Mouse (Mus musculus): Measurements from ENCODE around the gene Etfrf1.

- no peak for TF ChIP-seq CTCF (IDR thresholded peaks at IDR 0.05; ENCODE audit: low read depth)
- TF ChIP-seq EP300 (IDR thresholded peaks at IDR 0.05; ENCODE audit: low read depth): no peak
Measured at GRCm38 (mm10) chr6:145211376-145212305, 707 bp downstream of the Etfrf1 start.

Data from heart, postnatal 0 days (tissue).